In the genomic region with DNA sequence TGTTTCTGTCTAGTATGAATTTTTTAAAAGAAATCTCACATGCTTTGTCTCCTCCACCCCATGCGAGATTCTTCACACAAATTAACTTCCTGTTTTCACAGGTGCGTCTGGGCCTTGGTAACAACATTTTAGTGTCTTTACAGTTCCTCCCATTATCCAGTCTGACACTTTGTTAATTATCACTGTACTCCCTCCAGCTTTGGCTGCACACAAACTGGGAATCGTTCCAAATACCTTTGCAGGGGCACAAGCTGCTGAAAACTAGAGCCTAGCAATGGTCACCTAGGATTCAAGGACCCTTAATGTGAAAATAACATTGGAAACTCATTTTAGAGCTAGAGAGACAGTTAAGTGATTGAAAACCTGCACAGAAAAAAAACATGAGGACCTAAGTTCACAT, we compare ENCODE assay signal across 23 mouse cellular contexts.
DNase-seq lines count a peak whose midpoint lies in the region; ATAC-seq and TF ChIP-seq lines count a peak whose summit lies in the region.
"Had no signal": no experiment of that assay in that cellular context is flagged by ENCODE, and none has a peak within 500 bp of the region (broad histone marks: within the 10 kb centered on the region; RNA-seq: fewer than 3 reads in every experiment).

No protein-coding gene starts in this region.

- no peak overlapping the region for H3K4me2 ChIP-seq in hindbrain, embryonic 15.5 days
- no peak overlapping the region for H3K4me2 ChIP-seq in hindbrain, embryonic 13.5 days
- H3K4me2 ChIP-seq in kidney, postnatal 0 days (ENCODE audit: low read length): no peak overlapping the region
- no peak overlapping the region for H3K4me2 ChIP-seq in midbrain, postnatal 0 days (ENCODE audit: low read depth, low read length, poor library complexity, severe bottlenecking)
- no peak overlapping the region for H3K4me2 ChIP-seq in midbrain, embryonic 13.5 days (replicated peaks)
- H3K4me2 ChIP-seq: heart, embryonic 12.5 days; limb, embryonic 15.5 days; liver, embryonic 15.5 days; lung, embryonic 15.5 days; stomach, embryonic 15.5 days had no signal

- WGBS in hindbrain, embryonic 15.5 days: 48% methylated on average over 3 of the region's 3 CpGs
- 68% methylated on average over 3 of the region's 3 CpGs for whole genome bisulfite sequencing in hindbrain, embryonic 13.5 days
- WGBS in kidney, postnatal 0 days: 3% methylated on average over 3 of the region's 3 CpGs
- WGBS in midbrain, postnatal 0 days: 70% methylated on average over 3 of the region's 3 CpGs
- WGBS in midbrain, embryonic 13.5 days: 75% methylated on average over 3 of the region's 3 CpGs

- no peaks in the 10 kb centered on the region for H3K4me1 ChIP-seq in hindbrain, embryonic 15.5 days (replicated peaks)
- no peaks in the 10 kb centered on the region for H3K4me1 ChIP-seq in hindbrain, embryonic 13.5 days (replicated peaks)
- 0 out of 2 replicates have a peak, but pooled peaks cover 2% of the 10 kb centered on the region for H3K4me1 ChIP-seq in kidney, postnatal 0 days (replicated peaks; ENCODE audit: insufficient read depth, low read length)
- no peaks in the 10 kb centered on the region for H3K4me1 ChIP-seq in midbrain, postnatal 0 days (ENCODE audit: insufficient read depth, low read length)
- no peaks in the 10 kb centered on the region for H3K4me1 ChIP-seq in midbrain, embryonic 13.5 days (replicated peaks)
- H3K4me1 ChIP-seq: embryonic facial prominence, embryonic 10.5 days; heart, embryonic 12.5 days; limb, embryonic 15.5 days; liver, embryonic 15.5 days; lung, embryonic 15.5 days; megakaryocyte, embryonic 14.5 days; stomach, embryonic 15.5 days had no signal

- no peak for TF ChIP-seq CTCF in kidney, postnatal 0 days (IDR thresholded peaks at IDR 0.05; ENCODE audit: low read depth)
- no peak for TF ChIP-seq CTCF in midbrain, postnatal 0 days (IDR thresholded peaks at IDR 0.05)

- 0 out of 2 replicates have a peak, but pooled peaks have one; percentile 27 for ATAC-seq in hindbrain, embryonic 15.5 days (ENCODE audit: low FRiP score, low read depth)
- ATAC-seq in hindbrain, embryonic 13.5 days (ENCODE audit: low FRiP score): no peak
- no peak; the same call in 1 of the 2 replicates for ATAC-seq in kidney, postnatal 0 days (replicated peaks; ENCODE audit: low FRiP score, low read depth)
- ATAC-seq in midbrain, postnatal 0 days (ENCODE audit: low FRiP score): no peak
- no peak for ATAC-seq in midbrain, embryonic 13.5 days
- ATAC-seq: forebrain, postnatal 0 days; midbrain, embryonic 16.5 days had no signal

- 0 out of 2 replicates have a peak overlapping the region, but pooled peaks have one; percentile 20 for H3K27ac ChIP-seq in hindbrain, embryonic 15.5 days (replicated peaks)
- no peak overlapping the region for H3K27ac ChIP-seq in hindbrain, embryonic 13.5 days
- H3K27ac ChIP-seq in kidney, postnatal 0 days: no peak overlapping the region
- H3K27ac ChIP-seq in midbrain, postnatal 0 days (ENCODE audit: low read depth, low read length): no peak overlapping the region
- H3K27ac ChIP-seq in midbrain, embryonic 13.5 days: no peak overlapping the region
- H3K27ac ChIP-seq: embryonic facial prominence, embryonic 10.5 days; limb, embryonic 15.5 days; liver, embryonic 15.5 days; lung, embryonic 15.5 days; stomach, embryonic 15.5 days had no signal

- no peak overlapping the region for H3K9ac ChIP-seq in hindbrain, embryonic 15.5 days
- H3K9ac ChIP-seq in hindbrain, embryonic 13.5 days: no peak overlapping the region
- no peak overlapping the region for H3K9ac ChIP-seq in kidney, postnatal 0 days (ENCODE audit: low read depth, low read length)
- no peak overlapping the region for H3K9ac ChIP-seq in midbrain, postnatal 0 days (replicated peaks; ENCODE audit: low read length, poor library complexity, severe bottlenecking)
- no peak overlapping the region for H3K9ac ChIP-seq in midbrain, embryonic 13.5 days (replicated peaks)
- H3K9ac ChIP-seq: forebrain, postnatal 0 days; heart, embryonic 12.5 days; limb, embryonic 15.5 days; liver, embryonic 15.5 days; lung, embryonic 15.5 days; stomach, embryonic 15.5 days had no signal

- peak; percentile 82 for DNase-seq in kidney, postnatal 0 days (ENCODE audit: low spot score)
- DNase-seq in kidney, adult 9 months: no peak
- DNase-seq in midbrain, postnatal 0 days (ENCODE audit: low spot score): peak; percentile 48
- DNase-seq: adrenal gland, adult 2 months; cerebellum, adult 8-10 months; forebrain, postnatal 0 days; gastrocnemius, postnatal 14 days; heart, adult 11 months; heart, postnatal 14 days; layer of hippocampus, adult 9-11 months; lung, postnatal 36 days; thymus, postnatal 25 days had no signal

- no peaks in the 10 kb centered on the region for H3K36me3 ChIP-seq in hindbrain, embryonic 15.5 days
- no peaks in the 10 kb centered on the region for H3K36me3 ChIP-seq in hindbrain, embryonic 13.5 days
- no peaks in the 10 kb centered on the region for H3K36me3 ChIP-seq in kidney, postnatal 0 days (ENCODE audit: insufficient read depth, low read length)
- H3K36me3 ChIP-seq in midbrain, postnatal 0 days (ENCODE audit: insufficient read depth, low read length): no peaks in the 10 kb centered on the region
- no peaks in the 10 kb centered on the region for H3K36me3 ChIP-seq in midbrain, embryonic 13.5 days
- H3K36me3 ChIP-seq: embryonic facial prominence, embryonic 10.5 days; heart, embryonic 12.5 days; limb, embryonic 15.5 days; liver, embryonic 15.5 days; lung, embryonic 15.5 days; stomach, embryonic 15.5 days had no signal

- H3K4me3 ChIP-seq in hindbrain, embryonic 15.5 days: no peak overlapping the region
- H3K4me3 ChIP-seq in hindbrain, embryonic 13.5 days: no peak overlapping the region
- H3K4me3 ChIP-seq in kidney, postnatal 0 days (replicated peaks; ENCODE audit: low read depth, low read length): no peak overlapping the region
- no peak overlapping the region for H3K4me3 ChIP-seq in midbrain, postnatal 0 days (ENCODE audit: low read depth, low read length)
- no peak overlapping the region for H3K4me3 ChIP-seq in midbrain, embryonic 13.5 days (replicated peaks)
- H3K4me3 ChIP-seq: embryonic facial prominence, embryonic 10.5 days; heart, embryonic 12.5 days; limb, embryonic 15.5 days; liver, embryonic 15.5 days; lung, embryonic 15.5 days; megakaryocyte, embryonic 14.5 days; stomach, embryonic 15.5 days had no signal

- H3K9me3 ChIP-seq in hindbrain, embryonic 15.5 days: no peaks in the 10 kb centered on the region
- H3K9me3 ChIP-seq in hindbrain, embryonic 13.5 days: no peaks in the 10 kb centered on the region
- no peaks in the 10 kb centered on the region for H3K9me3 ChIP-seq in kidney, postnatal 0 days (replicated peaks; ENCODE audit: low read length)
- no peaks in the 10 kb centered on the region for H3K9me3 ChIP-seq in midbrain, postnatal 0 days (ENCODE audit: low read length)
- no peaks in the 10 kb centered on the region for H3K9me3 ChIP-seq in midbrain, embryonic 13.5 days
- H3K9me3 ChIP-seq: embryonic facial prominence, embryonic 10.5 days; heart, embryonic 12.5 days; limb, embryonic 15.5 days; liver, embryonic 15.5 days; lung, embryonic 15.5 days; megakaryocyte, embryonic 14.5 days; stomach, embryonic 15.5 days had no signal

- no peaks in the 10 kb centered on the region for H3K27me3 ChIP-seq in hindbrain, embryonic 15.5 days
- no peaks in the 10 kb centered on the region for H3K27me3 ChIP-seq in hindbrain, embryonic 13.5 days
- no peaks in the 10 kb centered on the region for H3K27me3 ChIP-seq in kidney, postnatal 0 days (ENCODE audit: insufficient read depth, low read length)
- no peaks in the 10 kb centered on the region for H3K27me3 ChIP-seq in midbrain, postnatal 0 days (ENCODE audit: insufficient read depth, low read length)
- no peaks in the 10 kb centered on the region for H3K27me3 ChIP-seq in midbrain, embryonic 13.5 days
- H3K27me3 ChIP-seq: heart, embryonic 12.5 days; limb, embryonic 15.5 days; liver, embryonic 15.5 days; lung, embryonic 15.5 days; megakaryocyte, embryonic 14.5 days; stomach, embryonic 15.5 days had no signal
